Mouse (Mus musculus) myocyte (in vitro differentiated cells): Measurements from ENCODE around the gene Mrtfb.

Experiments used
- CEBPB ChIP-seq: IDR thresholded peaks from 2 replicates; pipeline ENCODE4 v1.6.1; 2011; ENCODE audit warnings: mild to moderate bottlenecking, moderate library complexity; ENCODE audit not compliant: poor library complexity, insufficient read depth, severe bottlenecking
- E2F4 ChIP-seq: IDR thresholded peaks from one replicate; pipeline ENCODE4 v1.6.1; 2011; ENCODE audit warnings: mild to moderate bottlenecking, control low read depth, moderate library complexity; ENCODE audit not compliant: insufficient read depth
- MAX ChIP-seq: IDR thresholded peaks from one replicate; pipeline ENCODE4 v1.6.1; 2011; ENCODE audit warnings: low read depth, mild to moderate bottlenecking, control low read depth
- MYOG ChIP-seq, 3 experiments: IDR thresholded peaks; one replicate each; pipeline ENCODE4 v1.6.1; 2011; ENCODE audit warnings: control low read depth in 2 of 3, low read depth in 2 of 3, mild to moderate bottlenecking in 2 of 3; ENCODE audit not compliant: insufficient read length in 2 of 3, control insufficient read depth in 1 of 3, insufficient read depth in 1 of 3
- POLR2A ChIP-seq: IDR thresholded peaks from one replicate; pipeline ENCODE4 v1.6.1; 2011; ENCODE audit warnings: low read depth, mild to moderate bottlenecking, control low read depth, moderate library complexity; ENCODE audit not compliant: insufficient read length
- POLR2AphosphoS2 ChIP-seq: IDR thresholded peaks from one replicate; pipeline ENCODE4 v1.6.1; 2011; ENCODE audit warnings: low read depth, control low read depth; ENCODE audit not compliant: insufficient read length
- REST ChIP-seq: IDR thresholded peaks from one replicate; pipeline ENCODE4 v1.6.1; 2011; ENCODE audit warnings: mild to moderate bottlenecking, control low read depth, moderate library complexity; ENCODE audit not compliant: insufficient read depth, insufficient read length
- SRF ChIP-seq: IDR thresholded peaks from one replicate; pipeline ENCODE4 v1.6.1; 2011; ENCODE audit warnings: low read depth; ENCODE audit not compliant: control insufficient read depth, insufficient read length
- TCF12 ChIP-seq: IDR thresholded peaks from one replicate; pipeline ENCODE4 v1.6.1; 2011; ENCODE audit warnings: mild to moderate bottlenecking, control low read depth; ENCODE audit not compliant: poor library complexity, insufficient read depth, severe bottlenecking
- TCF3 ChIP-seq: IDR thresholded peaks from one replicate; pipeline ENCODE4 v1.6.1; 2011; ENCODE audit warnings: low read depth, control low read depth; ENCODE audit not compliant: insufficient read length
- USF1 ChIP-seq: IDR thresholded peaks from one replicate; pipeline ENCODE4 v1.6.1; 2011; ENCODE audit warnings: low read depth, mild to moderate bottlenecking, control low read depth, moderate library complexity

- TF ChIP-seq USF1 (no peak), CEBPB (no peak), POLR2A (no peak), MYOG (IDR thresholded peaks at IDR 0.05; ENCODE audit: control insufficient read depth in 1 of 3, insufficient read depth in 1 of 3, insufficient read length in 2 of 3, low read depth in 2 of 3) (no peak), TCF12 (no peak), E2F4 (no peak), TCF3 (no peak), POLR2AphosphoS2 (no peak), MAX (no peak), REST (no peak), SRF (no peak)
Measured at GRCm38 (mm10) chr16:13425804-13426203, 169.5 kb downstream of the Mrtfb start.
